Mouse (Mus musculus): ENCODE measurements at regions not wholly inside any gene's neighbourhood (a gene's known extent, or its start where the extent isn't known, plus 50 kb on each side); places are given as distances from the start of the nearest gene placed in this dataset.

- H3K4me1 ChIP-seq (ENCODE audit: control insufficient read depth in 1 of 2, insufficient read depth in 2 of 2), result no peaks in the 10 kb centered on the region
- no peak for DNase-seq (ENCODE audit: extremely low read depth)
- dilution Hi-C loops (cut with MboI; ENCODE audit: extremely low pct_ligation_motif_present, extremely low pct_unique_long_range_greater_than_20kb, low sequenced_read_pairs), result no loop called here
- in situ Hi-C loops (cut with MboI; ENCODE audit: low pct_ligation_motif_present, low pct_unique_long_range_greater_than_20kb, low sequenced_read_pairs), result no loop called here
- H3K27me3 ChIP-seq (replicated peaks), result no peaks in the 10 kb centered on the region
- no peak overlapping the region for H3K4me3 ChIP-seq (replicated peaks in 1 of 3; ENCODE audit: low read depth in 2 of 3, low read length in 2 of 3, poor library complexity in 1 of 3)
- TF ChIP-seq MXI1 (IDR thresholded peaks at IDR 0.05; ENCODE audit: low read depth, low read length), result no peak
- no peak for TF ChIP-seq JUN (IDR thresholded peaks at IDR 0.05; ENCODE audit: insufficient read depth, low read depth, low read length)
- no peak for TF ChIP-seq ZNF384 (IDR thresholded peaks at IDR 0.05; ENCODE audit: low read depth, low read length)
- no peak for TF ChIP-seq NELFE (IDR thresholded peaks at IDR 0.05; ENCODE audit: low read depth, low read length)
- TF ChIP-seq CHD1 (IDR thresholded peaks at IDR 0.05; ENCODE audit: low read depth, low read length), result no peak
- no peak for TF ChIP-seq TCF12 (IDR thresholded peaks at IDR 0.05; ENCODE audit: low read depth, low read length)
- TF ChIP-seq RCOR1 (conservative IDR thresholded peaks at IDR 0.05; ENCODE audit: low read depth, low read length), result no peak
- TF ChIP-seq BHLHE40 (IDR thresholded peaks at IDR 0.05; ENCODE audit: low read depth, low read length), result no peak
- TF ChIP-seq POLR2A (IDR thresholded peaks at IDR 0.05; ENCODE audit: low read depth, low read length), result no peak
- no peak for TF ChIP-seq USF2 (conservative IDR thresholded peaks at IDR 0.05; ENCODE audit: low read depth, low read length)
- TF ChIP-seq IRF4 (IDR thresholded peaks at IDR 0.05; ENCODE audit: low read depth, low read length), result no peak
- no peak for TF ChIP-seq TBP (conservative IDR thresholded peaks at IDR 0.05; ENCODE audit: low read depth, low read length)
- no peak for TF ChIP-seq MEF2A (IDR thresholded peaks at IDR 0.05; ENCODE audit: borderline replicate concordance, low read depth, low read length)
- no peak for TF ChIP-seq USF1 (IDR thresholded peaks at IDR 0.05; ENCODE audit: low read depth, low read length)
- no peak for TF ChIP-seq ZKSCAN1 (IDR thresholded peaks at IDR 0.05; ENCODE audit: borderline replicate concordance, low read depth, low read length)
- TF ChIP-seq HCFC1 (IDR thresholded peaks at IDR 0.05; ENCODE audit: low read depth, low read length), result no peak
- no peak for TF ChIP-seq SMC3 (IDR thresholded peaks at IDR 0.05; ENCODE audit: low read depth, low read length)
- no peak for TF ChIP-seq POLR2AphosphoS2 (IDR thresholded peaks at IDR 0.05; ENCODE audit: low read depth, low read length)
- no peak overlapping the region for H3K4me2 ChIP-seq (ENCODE audit: insufficient read depth, low read depth, poor library complexity, severe bottlenecking)
- no peaks in the 10 kb centered on the region for H3K9me3 ChIP-seq (replicated peaks; ENCODE audit: low read length)
- no peaks in the 10 kb centered on the region for H3K36me3 ChIP-seq (replicated peaks in 1 of 2; ENCODE audit: control insufficient read depth in 1 of 2, insufficient read depth in 1 of 2, low read length in 1 of 2)
- no peak overlapping the region for H3K9ac ChIP-seq (ENCODE audit: insufficient read depth, low read depth)
- H3K27ac ChIP-seq (ENCODE audit: insufficient read depth, low read depth), result no peak overlapping the region
- no peaks in the 10 kb centered on the region for H3K79me2 ChIP-seq (replicated peaks; ENCODE audit: control insufficient read depth, extremely low read depth, insufficient read depth, poor library complexity, severe bottlenecking)
Measured at GRCm38 (mm10) chr13:101606184-101606730, 161.8 kb downstream of the Pik3r1 start.

GRCm38 (mm10) chr13:101605685-101606084 lies 162.3 kb downstream of the Pik3r1 start:
- H3K9me3 ChIP-seq (replicated peaks; ENCODE audit: low read length), result no peaks in the 10 kb centered on the region
- H3K27me3 ChIP-seq (replicated peaks), result no peaks in the 10 kb centered on the region
- H3K9ac ChIP-seq (ENCODE audit: insufficient read depth, low read depth), result no peak overlapping the region
- in situ Hi-C loops (cut with MboI; ENCODE audit: low pct_ligation_motif_present, low pct_unique_long_range_greater_than_20kb, low sequenced_read_pairs), result no loop called here
- no peak for DNase-seq (ENCODE audit: extremely low read depth)
- H3K36me3 ChIP-seq (replicated peaks in 1 of 2; ENCODE audit: control insufficient read depth in 1 of 2, insufficient read depth in 1 of 2, low read length in 1 of 2), result no peaks in the 10 kb centered on the region
- TF ChIP-seq ELF1 (IDR thresholded peaks at IDR 0.05; ENCODE audit: low read depth, low read length) (no peak), JUN (IDR thresholded peaks at IDR 0.05; ENCODE audit: insufficient read depth, low read depth, low read length) (no peak), RAD21 (IDR thresholded peaks at IDR 0.05; ENCODE audit: low read depth, low read length) (no peak), TCF12 (IDR thresholded peaks at IDR 0.05; ENCODE audit: low read depth, low read length) (no peak), EP300 (IDR thresholded peaks at IDR 0.05; ENCODE audit: low read length) (no peak), TBP (conservative IDR thresholded peaks at IDR 0.05; ENCODE audit: low read depth, low read length) (no peak), SMC3 (IDR thresholded peaks at IDR 0.05; ENCODE audit: low read depth, low read length) (no peak), ETS1 (conservative IDR thresholded peaks at IDR 0.05; ENCODE audit: low read depth, low read length) (no peak), GABPA (IDR thresholded peaks at IDR 0.05; ENCODE audit: insufficient replicate concordance, low read depth, low read length) (no peak), CHD2 (IDR thresholded peaks at IDR 0.05; ENCODE audit: low read length) (no peak), NELFE (IDR thresholded peaks at IDR 0.05; ENCODE audit: low read depth, low read length) (no peak), CHD1 (IDR thresholded peaks at IDR 0.05; ENCODE audit: low read depth, low read length) (no peak), PAX5 (IDR thresholded peaks at IDR 0.05; ENCODE audit: low read length) (no peak), CTCF (conservative IDR thresholded peaks at IDR 0.05 in 1 of 2, IDR thresholded peaks at IDR 0.05 in 1 of 2; ENCODE audit: low read depth in 2 of 2, low read length in 2 of 2) (no peak), SIN3A (IDR thresholded peaks at IDR 0.05; ENCODE audit: low read length) (no peak), UBTF (IDR thresholded peaks at IDR 0.05; ENCODE audit: low read depth, low read length) (no peak), E2F4 (IDR thresholded peaks at IDR 0.05; ENCODE audit: insufficient replicate concordance, low read depth, low read length) (no peak), MAZ (IDR thresholded peaks at IDR 0.05; ENCODE audit: low read depth, low read length) (no peak), USF1 (IDR thresholded peaks at IDR 0.05; ENCODE audit: low read depth, low read length) (no peak), JUND (conservative IDR thresholded peaks at IDR 0.05; ENCODE audit: low read depth, low read length) (no peak)
- no peaks in the 10 kb centered on the region for H3K4me1 ChIP-seq (ENCODE audit: control insufficient read depth in 1 of 2, insufficient read depth in 2 of 2)
- dilution Hi-C loops (cut with MboI; ENCODE audit: extremely low pct_ligation_motif_present, extremely low pct_unique_long_range_greater_than_20kb, low sequenced_read_pairs), result no loop called here
- H3K27ac ChIP-seq (ENCODE audit: insufficient read depth, low read depth), result no peak overlapping the region
- H3K4me3 ChIP-seq (replicated peaks in 1 of 3; ENCODE audit: low read depth in 2 of 3, low read length in 2 of 3, poor library complexity in 1 of 3), result no peak overlapping the region
- no peaks in the 10 kb centered on the region for H3K79me2 ChIP-seq (replicated peaks; ENCODE audit: control insufficient read depth, extremely low read depth, insufficient read depth, poor library complexity, severe bottlenecking)
- no peak overlapping the region for H3K4me2 ChIP-seq (ENCODE audit: insufficient read depth, low read depth, poor library complexity, severe bottlenecking)

Measured in CH12.LX (cell line).